Mouse (Mus musculus): Measurements from ENCODE around the gene Stra8. TPM values are rescaled to one million over a fixed set of nuclear protein-coding genes. Genes with fewer than 3 reads are reported as not detected.

The Stra8 gene
- total RNA-seq, 2 experiments from 2014 or later, result not detected

- TF ChIP-seq CTCF (IDR thresholded peaks at IDR 0.05), result no peak
- intact Hi-C loops (cut with DNase I), result no loop called here
- H3K27ac ChIP-seq, result peak overlapping the region; percentile 69
- DNase-seq, result peak; percentile 46
- H3K4me3 ChIP-seq, result no peak overlapping the region; the same call in 1 of the 2 replicates
Observed at GRCm38 (mm10) chr6:34906661-34907060, 13.3 kb upstream of the Stra8 start.

- H3K27ac ChIP-seq, result peak overlapping the region; percentile 69
- H3K4me3 ChIP-seq, result no peak overlapping the region; the same call in 1 of the 2 replicates
- peak; percentile 44 for DNase-seq
- intact Hi-C loops (cut with DNase I), result no loop called here
- no peak for TF ChIP-seq CTCF (IDR thresholded peaks at IDR 0.05)
Observed at GRCm38 (mm10) chr6:34907121-34907614, 12.8 kb upstream of the Stra8 start.

- intact Hi-C loops (cut with DNase I), result loop anchor here (2.0 kb wide), 1 partner anchor 25 kb away; no protein-coding TSS in a partner anchor
- Histone ChIP-seq H3K27ac (peak overlapping the region; percentile 69), H3K4me3 (peak overlapping the region; percentile 30)
- TF ChIP-seq CTCF (IDR thresholded peaks at IDR 0.05), result no peak
- peak; percentile 35 for DNase-seq
Observed at GRCm38 (mm10) chr6:34907696-34908260, 12.2 kb upstream of the Stra8 start.

- no peak for TF ChIP-seq CTCF (IDR thresholded peaks at IDR 0.05)
- Histone ChIP-seq H3K4me3 (peak overlapping the region; percentile 78), H3K27ac (peak overlapping the region; percentile 91)
- intact Hi-C loops (cut with DNase I), result loop anchor here (2.0 kb wide), 1 partner anchor 27 kb away; no protein-coding TSS in a partner anchor
- DNase-seq, result no peak
Observed at GRCm38 (mm10) chr6:34909631-34910345, 10.2 kb upstream of the Stra8 start.

GRCm38 (mm10) chr6:34910371-34911219, 9.4 kb upstream of the Stra8 start, which contains the start of gene Wdr91:
Gene Wdr91, minus strand, starts transcription at chr6:34910876.
- Histone ChIP-seq H3K4me3 (peak within 1 kb of the TSS; percentile 78), H3K27ac (peak within 1 kb of the TSS; percentile 91)
- TF ChIP-seq CTCF (IDR thresholded peaks at IDR 0.05), result peak; percentile 35; the same call in 1 of the 2 replicates
- intact Hi-C loops (cut with DNase I), result no loop called here
- DNase-seq, result peak; percentile 97

GRCm38 (mm10) chr6:34913341-34914040, 6.5 kb upstream of the Stra8 start:
- Histone ChIP-seq H3K4me3 (no peak overlapping the region), H3K27ac (no peak overlapping the region)
- intact Hi-C loops (cut with DNase I), result no loop called here
- DNase-seq, result peak; percentile 6
- TF ChIP-seq CTCF (IDR thresholded peaks at IDR 0.05), result no peak

- no peak for TF ChIP-seq CTCF (IDR thresholded peaks at IDR 0.05)
- Histone ChIP-seq H3K27ac (no peak overlapping the region), H3K4me3 (no peak overlapping the region)
- intact Hi-C loops (cut with DNase I), result no loop called here
- DNase-seq, result no peak
Observed at GRCm38 (mm10) chr6:34914462-34914861, 5.5 kb upstream of the Stra8 start.

- no peak for TF ChIP-seq CTCF (IDR thresholded peaks at IDR 0.05)
- Histone ChIP-seq H3K4me3 (no peak overlapping the region), H3K27ac (no peak overlapping the region)
- intact Hi-C loops (cut with DNase I), result no loop called here
- no peak for DNase-seq
Observed at GRCm38 (mm10) chr6:34919146-34919545, 817 bp upstream of the Stra8 start.

GRCm38 (mm10) chr6:34920631-34921030, 668 bp downstream of the Stra8 start:
- intact Hi-C loops (cut with DNase I), result loop anchor here (5.0 kb wide), 1 partner anchor 408 kb away; no protein-coding TSS in a partner anchor
- no peak overlapping the region for H3K4me3 ChIP-seq
- no peak for TF ChIP-seq CTCF (IDR thresholded peaks at IDR 0.05)
- no peak overlapping the region for H3K27ac ChIP-seq
- peak; percentile 2 for DNase-seq

- peak; percentile 42 for DNase-seq
- Histone ChIP-seq H3K4me3 (no peak overlapping the region), H3K27ac (no peak overlapping the region)
- intact Hi-C loops (cut with DNase I), result loop anchor here (5.0 kb wide), 1 partner anchor 410 kb away; no protein-coding TSS in a partner anchor
- TF ChIP-seq CTCF (IDR thresholded peaks at IDR 0.05), result peak; percentile 62
Observed at GRCm38 (mm10) chr6:34921941-34922340, 2.0 kb downstream of the Stra8 start.

- no peak overlapping the region for H3K27ac ChIP-seq
- TF ChIP-seq CTCF (IDR thresholded peaks at IDR 0.05), result peak; percentile 98
- intact Hi-C loops (cut with DNase I), result no loop called here
- no peak overlapping the region for H3K4me3 ChIP-seq
- peak; percentile 78 for DNase-seq
Observed at GRCm38 (mm10) chr6:34927156-34927555, 7.2 kb downstream of the Stra8 start.

GRCm38 (mm10) chr6:34927594-34927993, 7.6 kb downstream of the Stra8 start:
- intact Hi-C loops (cut with DNase I), result no loop called here
- no peak for DNase-seq
- Histone ChIP-seq H3K4me3 (no peak overlapping the region), H3K27ac (no peak overlapping the region)
- TF ChIP-seq CTCF (IDR thresholded peaks at IDR 0.05), result no peak

Measured in gastrocnemius, adult 2 months (tissue).